Mouse (Mus musculus) erythroblast, embryonic 14.5 days (primary cell): ENCODE results near the gene Wdr86.

Source experiments
- GATA1 ChIP-seq: IDR thresholded peaks from 2 replicates; pipeline ENCODE4 v1.6.1; 2012; ENCODE audit warnings: low read length, inconsistent platforms, mixed read lengths
- TAL1 ChIP-seq: IDR thresholded peaks from 3 replicates; pipeline ENCODE4 v1.6.1; 2012; ENCODE audit warnings: low read length, inconsistent platforms, mixed read lengths

DNA sequence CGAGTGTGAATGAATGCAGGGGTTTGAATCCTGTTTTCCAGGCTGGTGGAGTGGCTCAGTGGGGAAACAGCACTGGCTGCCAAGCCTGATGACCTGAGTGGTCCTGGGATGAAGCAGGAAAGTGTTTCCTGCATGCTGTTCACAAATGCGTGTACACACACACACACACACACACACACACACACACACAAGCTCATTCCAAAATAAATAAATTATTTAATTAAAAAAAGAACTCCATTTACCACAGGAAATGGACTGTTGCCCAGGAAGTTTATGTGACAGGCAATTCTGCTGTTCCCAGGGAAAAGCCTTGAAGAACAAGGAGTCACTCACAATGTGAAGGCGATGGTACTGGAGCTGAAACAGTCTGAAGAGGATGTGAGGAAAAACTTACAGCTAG is 33.8 kb downstream of the Wdr86 start:
- TF ChIP-seq GATA1 (no peak), TAL1 (no peak)
